13 mouse cellular contexts compared by ENCODE assay signal in the genomic region with DNA sequence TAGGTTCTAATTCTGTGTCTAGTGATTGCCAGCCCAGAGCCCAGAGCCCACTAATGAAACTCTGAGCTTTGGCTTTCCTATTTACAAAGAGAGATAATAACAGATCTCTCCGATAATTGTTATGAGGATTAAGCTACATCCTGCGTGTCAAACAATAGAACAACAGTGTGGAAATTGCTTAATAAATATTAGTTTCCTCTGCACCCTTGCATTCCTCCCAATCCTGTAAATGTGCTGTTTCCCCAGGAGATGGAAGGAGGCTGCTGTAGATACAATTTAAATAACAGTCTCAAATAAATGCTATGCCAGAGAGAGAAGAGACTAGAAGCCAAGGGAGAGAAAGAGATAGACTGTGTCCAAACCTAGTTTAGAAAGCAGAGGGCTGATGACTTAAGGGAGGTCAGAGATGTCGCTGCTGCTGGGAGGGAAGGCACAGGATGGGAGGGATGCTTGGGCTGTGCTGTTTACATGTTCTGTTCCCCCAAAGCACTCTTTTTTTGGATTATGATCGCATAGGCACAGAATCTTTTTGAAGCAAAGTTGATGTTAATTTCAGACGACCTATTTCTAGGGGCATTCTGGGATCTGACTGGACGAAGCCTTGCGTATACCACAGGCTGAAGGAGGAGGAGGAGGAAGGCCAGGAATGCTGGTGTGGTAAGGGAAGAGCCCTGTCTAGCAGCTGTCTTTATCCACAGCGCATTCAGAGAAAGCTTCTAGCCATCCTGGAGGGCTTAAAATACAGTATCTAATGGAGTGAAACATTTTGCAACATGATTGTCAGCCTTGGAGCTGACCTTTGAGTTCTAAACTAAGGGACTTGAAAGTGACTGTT.
"Had no signal": no experiment of that assay in that cellular context is flagged by ENCODE, and none has a peak within 500 bp of the region (broad histone marks: within the 10 kb centered on the region; RNA-seq: fewer than 3 reads in every experiment).

No protein-coding gene starts in this region.

- H3K9me3 ChIP-seq: hindbrain, embryonic 15.5 days; limb, embryonic 15.5 days; liver, embryonic 12.5 days; midbrain, embryonic 13.5 days; neural tube, embryonic 12.5 days; stomach, embryonic 15.5 days had no signal

- H3K27ac ChIP-seq: hindbrain, embryonic 15.5 days; limb, embryonic 15.5 days; liver, embryonic 12.5 days; midbrain, embryonic 13.5 days; neural tube, embryonic 12.5 days; stomach, embryonic 15.5 days had no signal

- H3K4me1 ChIP-seq: hindbrain, embryonic 15.5 days; liver, embryonic 12.5 days; midbrain, embryonic 13.5 days; neural tube, embryonic 12.5 days; stomach, embryonic 15.5 days had no signal

- H3K4me3 ChIP-seq: hindbrain, embryonic 15.5 days; limb, embryonic 15.5 days; liver, embryonic 12.5 days; midbrain, embryonic 13.5 days; neural tube, embryonic 12.5 days; stomach, embryonic 15.5 days had no signal

- H3K36me3 ChIP-seq: hindbrain, embryonic 15.5 days; limb, embryonic 15.5 days; liver, embryonic 12.5 days; midbrain, embryonic 13.5 days; neural tube, embryonic 12.5 days; stomach, embryonic 15.5 days had no signal

- H3K9ac ChIP-seq: hindbrain, embryonic 15.5 days; limb, embryonic 15.5 days; liver, embryonic 12.5 days; midbrain, embryonic 13.5 days; neural tube, embryonic 12.5 days; stomach, embryonic 15.5 days had no signal

- DNase-seq: kidney, adult 18-20 months; kidney, postnatal 10 days; layer of hippocampus, postnatal 36 days; retina, postnatal 1 day; right cerebral cortex, postnatal 4 days; spleen, adult 18-20 months; thymus, postnatal 14 days had no signal

- ATAC-seq: liver, embryonic 12.5 days; midbrain, embryonic 13.5 days had no signal

- H3K4me2 ChIP-seq: hindbrain, embryonic 15.5 days; limb, embryonic 15.5 days; liver, embryonic 12.5 days; midbrain, embryonic 13.5 days; neural tube, embryonic 12.5 days; stomach, embryonic 15.5 days had no signal

- H3K27me3 ChIP-seq: hindbrain, embryonic 15.5 days; limb, embryonic 15.5 days; liver, embryonic 12.5 days; midbrain, embryonic 13.5 days; neural tube, embryonic 12.5 days; stomach, embryonic 15.5 days had no signal
